Mouse (Mus musculus): ENCODE measurements around the gene Oas2.

DNA sequence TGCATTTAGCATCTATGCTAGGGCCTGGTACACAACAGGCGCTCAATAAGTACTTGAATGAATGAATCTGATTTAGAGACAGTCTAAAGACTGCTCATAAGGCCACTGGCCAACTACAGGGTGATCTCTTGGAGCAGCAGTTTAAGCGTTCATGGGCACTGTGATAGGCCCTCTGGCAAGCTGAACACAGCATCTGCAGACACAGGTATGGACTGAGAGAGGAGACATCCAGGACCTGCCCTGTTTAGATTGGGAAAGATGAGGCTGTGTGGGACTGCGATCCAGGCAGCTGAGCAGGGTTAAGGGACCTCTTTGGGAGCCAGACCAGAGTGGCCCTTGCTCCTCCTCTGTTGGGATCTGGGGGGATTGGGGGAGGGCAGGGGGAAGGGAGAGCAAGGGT, 37.8 kb downstream of the Oas2 start, which contains the start of gene Dtx1:
- no peak for TF ChIP-seq POLR2A (IDR thresholded peaks at IDR 0.05; ENCODE audit: borderline replicate concordance, control insufficient read depth, low read depth, low read length)
- TF ChIP-seq CTCF (IDR thresholded peaks at IDR 0.05; ENCODE audit: control insufficient read depth, insufficient read depth, low read length) = no peak

Measured in bone marrow, adult 2 months (tissue).